Mouse (Mus musculus): ENCODE results near the gene Sgce. TPM values are rescaled to one million over a fixed set of nuclear protein-coding genes. Genes with fewer than 3 reads are reported as not detected.

The Sgce gene
- total and polyA plus RNA-seq, 2 experiments from 2014 or later = 29.7 to 46.2 TPM

DNA sequence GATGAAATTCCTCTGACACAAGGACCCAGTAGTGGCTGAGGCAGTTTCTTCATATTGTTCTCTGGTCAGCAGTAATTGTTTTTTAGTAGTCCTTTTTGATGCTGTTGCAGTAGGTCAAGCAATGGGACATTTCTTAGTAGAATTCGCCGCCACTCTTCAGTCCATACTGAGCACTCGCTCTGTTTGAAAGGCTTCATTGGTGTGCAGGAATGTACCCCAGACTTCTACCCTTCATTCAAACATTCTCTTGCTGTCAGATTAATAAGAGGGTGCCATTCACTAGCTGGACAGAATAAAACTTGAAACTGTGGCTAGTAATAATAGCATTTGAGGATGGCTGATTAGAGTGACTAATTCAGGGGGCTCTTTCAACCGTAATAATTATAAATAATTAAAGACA is 113.8 kb downstream of the Sgce start:
- TF ChIP-seq CTCF (IDR thresholded peaks at IDR 0.05; ENCODE audit: low read depth) = no peak
- Histone ChIP-seq H3K27me3 (ENCODE audit: insufficient read depth, low read length) (no peaks in the 10 kb centered on the region), H3K9ac (replicated peaks; ENCODE audit: low read length) (no peak overlapping the region), H3K9me3 (ENCODE audit: low read length) (no peaks in the 10 kb centered on the region), H3K36me3 (ENCODE audit: insufficient read depth, low read length) (peaks cover 7% of the 10 kb centered on the region; the same call in 1 of the 2 replicates), H3K27ac (no peak overlapping the region), H3K4me3 (ENCODE audit: low read length) (no peak overlapping the region), H3K4me2 (ENCODE audit: low read depth, low read length) (no peak overlapping the region), H3K4me1 (ENCODE audit: insufficient read depth, low read length) (no peaks in the 10 kb centered on the region)
- ATAC-seq = no peak
- WGBS = 49% methylated on average over 4 of the region's 4 CpGs
- no peak for DNase-seq (ENCODE audit: low spot score)

DNA sequence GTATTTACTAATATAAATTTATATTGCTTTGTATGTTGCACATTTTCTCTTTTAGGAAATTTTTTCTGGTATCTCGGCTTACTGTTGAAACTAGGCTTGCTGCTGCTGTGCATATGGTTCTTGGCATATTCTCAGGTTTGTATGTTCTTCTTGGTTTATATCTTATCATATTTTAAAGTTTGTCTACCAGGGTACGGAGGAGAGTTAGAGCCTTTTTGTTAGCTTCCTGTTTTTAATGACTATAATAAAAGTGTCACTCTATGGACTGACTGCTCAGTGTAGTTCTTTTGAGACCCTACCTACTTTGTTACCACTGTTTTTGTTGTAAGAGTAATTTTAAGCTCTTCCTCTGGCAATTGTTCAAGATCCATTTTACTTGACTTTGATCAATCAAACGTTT is 115.5 kb downstream of the Sgce start:
- H3K9ac ChIP-seq (replicated peaks; ENCODE audit: low read length) = no peak overlapping the region
- no peak for TF ChIP-seq CTCF (IDR thresholded peaks at IDR 0.05; ENCODE audit: low read depth)
- H3K27ac ChIP-seq = no peak overlapping the region
- H3K36me3 ChIP-seq (ENCODE audit: insufficient read depth, low read length) = no peaks in the 10 kb centered on the region
- no peaks in the 10 kb centered on the region for H3K27me3 ChIP-seq (ENCODE audit: insufficient read depth, low read length)
- H3K4me3 ChIP-seq (ENCODE audit: low read length) = no peak overlapping the region
- no peak overlapping the region for H3K4me2 ChIP-seq (ENCODE audit: low read depth, low read length)
- DNase-seq (ENCODE audit: low spot score) = no peak
- H3K4me1 ChIP-seq (ENCODE audit: insufficient read depth, low read length) = no peaks in the 10 kb centered on the region
- H3K9me3 ChIP-seq (ENCODE audit: low read length) = no peaks in the 10 kb centered on the region
- 70% methylated on average over 3 of the region's 3 CpGs for WGBS
- no peak for ATAC-seq

Other genes starting within 250 kb of the Sgce start
- gene Col1a2, start 242.4 kb downstream of the Sgce start, total RNA-seq (2014; rRNA removed) = 104 and 127 TPM in 2 replicates
- gene Col1a2, start 242.4 kb downstream of the Sgce start, polyA plus RNA-seq (2015; fragmentation: Nextera tagmentation; extraction: Ambion mirVana) = 66.9 and 83.8 TPM in 2 replicates
- gene Casd1, start 146.4 kb downstream of the Sgce start, total RNA-seq (2014; rRNA removed) = 68.9 and 76.1 TPM in 2 replicates
- gene Casd1, start 146.4 kb downstream of the Sgce start, polyA plus RNA-seq (2015; fragmentation: Nextera tagmentation; extraction: Ambion mirVana) = 39.1 and 40.2 TPM in 2 replicates
- 58.1 and 59.6 TPM in 2 replicates for gene Peg10, start 99 bp upstream of the Sgce start, total RNA-seq (2014; rRNA removed)
- 3.9 and 4.0 TPM in 2 replicates for gene Peg10, start 99 bp upstream of the Sgce start, polyA plus RNA-seq (2015; fragmentation: Nextera tagmentation; extraction: Ambion mirVana)
- gene Ppp1r9a, start 155.7 kb upstream of the Sgce start, total RNA-seq (2014; rRNA removed) = 44.7 and 61.6 TPM in 2 replicates
- gene Ppp1r9a, start 155.7 kb upstream of the Sgce start, polyA plus RNA-seq (2015; fragmentation: Nextera tagmentation; extraction: Ambion mirVana) = 36.5 and 39.3 TPM in 2 replicates